In the genomic region with DNA sequence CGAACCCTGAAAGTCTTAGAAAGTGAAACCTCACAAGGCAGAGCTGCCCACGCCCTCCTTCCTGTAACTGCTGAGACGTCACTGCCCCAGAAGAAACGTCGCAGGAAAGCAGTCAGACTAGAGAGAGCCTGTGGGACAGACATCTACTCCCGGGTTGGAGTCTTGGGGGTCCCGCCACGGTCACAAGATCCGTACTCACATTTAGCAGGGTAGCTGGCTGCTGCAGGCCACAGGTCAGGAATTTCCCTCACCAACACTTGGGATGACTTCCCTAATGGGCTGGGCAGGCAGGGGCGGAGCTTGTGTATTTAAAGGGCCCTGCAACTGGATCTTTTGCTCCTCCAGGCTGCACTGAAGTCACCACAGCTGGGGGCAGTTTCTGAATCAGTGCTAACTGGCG, we compare ENCODE assay signal across 8 mouse cellular contexts. TPM values are rescaled to one million over a fixed set of nuclear protein-coding genes. Genes with fewer than 3 reads are reported as not detected.
DNase-seq lines count a peak whose midpoint lies in the region; ATAC-seq and TF ChIP-seq lines count a peak whose summit lies in the region.

A gene (minus strand): TSS at position 302 of the 400 bp plus-strand sequence.

- peak within 1 kb of the TSS; percentile 77 for H3K4me2 ChIP-seq in CH12.LX (ENCODE audit: insufficient read depth, low read depth, poor library complexity, severe bottlenecking)
- H3K4me2 ChIP-seq in embryonic facial prominence, embryonic 14.5 days (ENCODE audit: low read depth, low read length), result peak within 1 kb of the TSS; percentile 83
- peak within 1 kb of the TSS; percentile 86 for H3K4me2 ChIP-seq in heart, embryonic 11.5 days
- peak within 1 kb of the TSS; percentile 75 for H3K4me2 ChIP-seq in kidney, embryonic 14.5 days (replicated peaks; ENCODE audit: low read depth, low read length)

- WGBS in embryonic facial prominence, embryonic 14.5 days, result 49% methylated on average over 11 of the region's 11 CpGs
- WGBS in heart, embryonic 11.5 days (ENCODE audit: insufficient replicate concordance), result 31% methylated on average over 11 of the region's 11 CpGs
- 29% methylated on average over 11 of the region's 11 CpGs for WGBS in kidney, embryonic 14.5 days

- peak within 1 kb of the TSS; percentile 67 for H3K27ac ChIP-seq in CH12.LX (ENCODE audit: insufficient read depth, low read depth)
- H3K27ac ChIP-seq in embryonic facial prominence, embryonic 14.5 days (replicated peaks; ENCODE audit: low read depth, low read length), result no peak within 1 kb of the TSS; the same call in 1 of the 2 replicates
- H3K27ac ChIP-seq in heart, embryonic 11.5 days (ENCODE audit: low read depth, low read length), result peak within 1 kb of the TSS; percentile 5; the same call in 1 of the 2 replicates
- H3K27ac ChIP-seq in kidney, embryonic 14.5 days (ENCODE audit: low read depth, low read length), result no peak within 1 kb of the TSS; the same call in 1 of the 2 replicates

- TF ChIP-seq RAD21 in CH12.LX (IDR thresholded peaks at IDR 0.05; ENCODE audit: low read depth, low read length), result no peak

- H3K4me1 ChIP-seq in CH12.LX (ENCODE audit: control insufficient read depth in 1 of 2, insufficient read depth in 2 of 2), result peaks cover 22 to 72% of the 10 kb centered on the region in 2 experiments
- H3K4me1 ChIP-seq in embryonic facial prominence, embryonic 14.5 days (ENCODE audit: control insufficient read depth, insufficient read depth, low read length), result peaks cover 21% of the 10 kb centered on the region
- peaks cover 21% of the 10 kb centered on the region for H3K4me1 ChIP-seq in heart, embryonic 11.5 days (ENCODE audit: control insufficient read depth, insufficient read depth, low read length)
- H3K4me1 ChIP-seq in kidney, embryonic 14.5 days (ENCODE audit: control insufficient read depth, insufficient read depth, low read length), result peaks cover 40% of the 10 kb centered on the region

- dilution Hi-C loops in CH12.LX (cut with MboI; ENCODE audit: extremely low pct_ligation_motif_present, extremely low pct_unique_long_range_greater_than_20kb, low sequenced_read_pairs), result no loop called here

- in situ Hi-C loops in CH12.LX (cut with MboI; ENCODE audit: low pct_ligation_motif_present, low pct_unique_long_range_greater_than_20kb, low sequenced_read_pairs), result loop anchor here (10.0 kb wide), 1 partner anchor 310 kb away; a partner anchor contains a TSS

- H3K36me3 ChIP-seq in CH12.LX (replicated peaks in 1 of 2; ENCODE audit: control insufficient read depth in 1 of 2, insufficient read depth in 1 of 2, low read length in 1 of 2), result peaks cover 6 to 47% of the 10 kb centered on the region in 2 experiments
- H3K36me3 ChIP-seq in embryonic facial prominence, embryonic 14.5 days (ENCODE audit: control insufficient read depth, insufficient read depth, low read length), result peaks cover 40% of the 10 kb centered on the region
- peaks cover 6% of the 10 kb centered on the region for H3K36me3 ChIP-seq in heart, embryonic 11.5 days (ENCODE audit: control insufficient read depth, insufficient read depth, low read length)
- peaks cover 17% of the 10 kb centered on the region for H3K36me3 ChIP-seq in kidney, embryonic 14.5 days (ENCODE audit: control insufficient read depth, insufficient read depth, low read length)

- no peaks in the 10 kb centered on the region for H3K27me3 ChIP-seq in CH12.LX (replicated peaks)
- H3K27me3 ChIP-seq in embryonic facial prominence, embryonic 14.5 days (replicated peaks; ENCODE audit: control insufficient read depth, insufficient read depth, low read length), result no peaks in the 10 kb centered on the region
- H3K27me3 ChIP-seq in heart, embryonic 11.5 days (ENCODE audit: control insufficient read depth, insufficient read depth, low read length), result no peaks in the 10 kb centered on the region
- no peaks in the 10 kb centered on the region for H3K27me3 ChIP-seq in kidney, embryonic 14.5 days (ENCODE audit: control insufficient read depth, insufficient read depth, low read length)

- peak within 1 kb of the TSS; percentile 73 to 87 (median 75) for H3K4me3 ChIP-seq in CH12.LX (replicated peaks in 1 of 3; ENCODE audit: low read depth in 2 of 3, low read length in 2 of 3, poor library complexity in 1 of 3)
- peak within 1 kb of the TSS; percentile 73 for H3K4me3 ChIP-seq in embryonic facial prominence, embryonic 14.5 days (ENCODE audit: low read depth, low read length)
- H3K4me3 ChIP-seq in heart, embryonic 11.5 days (ENCODE audit: low read depth, low read length), result peak within 1 kb of the TSS; percentile 66
- H3K4me3 ChIP-seq in kidney, embryonic 14.5 days (ENCODE audit: low read length), result peak within 1 kb of the TSS; percentile 40

- no peak for ATAC-seq in embryonic facial prominence, embryonic 14.5 days (ENCODE audit: low read depth)
- ATAC-seq in heart, embryonic 11.5 days (replicated peaks; ENCODE audit: insufficient number of reproducible peaks, low FRiP score, low TSS enrichment), result no peak
- no peak for ATAC-seq in kidney, embryonic 14.5 days (ENCODE audit: low FRiP score, low TSS enrichment)

- no peaks in the 10 kb centered on the region for H3K9me3 ChIP-seq in CH12.LX (replicated peaks; ENCODE audit: low read length)
- H3K9me3 ChIP-seq in embryonic facial prominence, embryonic 14.5 days (ENCODE audit: control insufficient read depth, low read length), result no peaks in the 10 kb centered on the region
- H3K9me3 ChIP-seq in heart, embryonic 11.5 days (replicated peaks; ENCODE audit: control insufficient read depth, low read length), result no peaks in the 10 kb centered on the region
- H3K9me3 ChIP-seq in kidney, embryonic 14.5 days (ENCODE audit: control insufficient read depth, low read length), result no peaks in the 10 kb centered on the region

- TF ChIP-seq EP300 in CH12.LX (IDR thresholded peaks at IDR 0.05; ENCODE audit: low read length), result no peak

- TF ChIP-seq POLR2A in CH12.LX (IDR thresholded peaks at IDR 0.05; ENCODE audit: low read depth, low read length), result peak; percentile 61

- peaks cover 14% of the 10 kb centered on the region for H3K79me2 ChIP-seq in CH12.LX (replicated peaks; ENCODE audit: control insufficient read depth, extremely low read depth, insufficient read depth, poor library complexity, severe bottlenecking)

- no peak for TF ChIP-seq CTCF in CH12.LX (conservative IDR thresholded peaks at IDR 0.05 in 1 of 2, IDR thresholded peaks at IDR 0.05 in 1 of 2; ENCODE audit: low read depth in 2 of 2, low read length in 2 of 2)

- DNase-seq in CH12.LX (ENCODE audit: extremely low read depth), result peak; percentile 75
- DNase-seq in adrenal gland, adult 8-10 months, result peak; percentile 75
- peak; percentile 38 for DNase-seq in embryonic facial prominence, embryonic 14.5 days (ENCODE audit: low spot score)
- DNase-seq in lung, postnatal 14 days, result peak; percentile 72
- peak; percentile 54 to 73 for DNase-seq in spleen, adult 18-20 months
- DNase-seq in layer of hippocampus, postnatal 14 days (ENCODE audit: low spot score in 2 of 2), result no peak

- peak within 1 kb of the TSS; percentile 87 for H3K9ac ChIP-seq in CH12.LX (ENCODE audit: insufficient read depth, low read depth)
- H3K9ac ChIP-seq in embryonic facial prominence, embryonic 14.5 days (ENCODE audit: low read depth, low read length), result peak within 1 kb of the TSS; percentile 80; the same call in 1 of the 2 replicates
- H3K9ac ChIP-seq in heart, embryonic 11.5 days (ENCODE audit: low read depth, low read length), result peak within 1 kb of the TSS; percentile 94
- H3K9ac ChIP-seq in kidney, embryonic 14.5 days (ENCODE audit: low read depth, low read length), result peak within 1 kb of the TSS; percentile 51

TF ChIP-seq in CH12.LX, 34 proteins besides CTCF, POLR2A, EP300 and RAD21 (continues in another document):
- no peak for TF ChIP-seq UBTF (IDR thresholded peaks at IDR 0.05; ENCODE audit: low read depth, low read length)
- 0 out of 2 replicates have a peak, but pooled peaks have one; percentile 35 for TF ChIP-seq TCF12 (IDR thresholded peaks at IDR 0.05; ENCODE audit: low read depth, low read length)
- no peak for TF ChIP-seq ZC3H11A (IDR thresholded peaks at IDR 0.05; ENCODE audit: low read depth, low read length)
- TF ChIP-seq SMC3 (IDR thresholded peaks at IDR 0.05; ENCODE audit: low read depth, low read length), result no peak
- peak; percentile 94 for TF ChIP-seq SIN3A (IDR thresholded peaks at IDR 0.05; ENCODE audit: low read length)
- no peak for TF ChIP-seq MAFK (IDR thresholded peaks at IDR 0.05; ENCODE audit: insufficient replicate concordance, low read length)
- TF ChIP-seq KAT2A (IDR thresholded peaks at IDR 0.05; ENCODE audit: insufficient replicate concordance, low read length), result no peak
- TF ChIP-seq MXI1 (IDR thresholded peaks at IDR 0.05; ENCODE audit: low read depth, low read length), result 0 out of 2 replicates have a peak, but pooled peaks have one; percentile 33
- peak; percentile 40; the same call in 1 of the 2 replicates for TF ChIP-seq ETS1 (conservative IDR thresholded peaks at IDR 0.05; ENCODE audit: low read depth, low read length)
- no peak for TF ChIP-seq NELFE (IDR thresholded peaks at IDR 0.05; ENCODE audit: low read depth, low read length)
- peak; percentile 74 for TF ChIP-seq ELF1 (IDR thresholded peaks at IDR 0.05; ENCODE audit: low read depth, low read length)
- no peak for TF ChIP-seq BHLHE40 (IDR thresholded peaks at IDR 0.05; ENCODE audit: low read depth, low read length)
- no peak for TF ChIP-seq TBP (conservative IDR thresholded peaks at IDR 0.05; ENCODE audit: low read depth, low read length)
- TF ChIP-seq MEF2A (IDR thresholded peaks at IDR 0.05; ENCODE audit: borderline replicate concordance, low read depth, low read length), result no peak
- TF ChIP-seq ZNF384 (IDR thresholded peaks at IDR 0.05; ENCODE audit: low read depth, low read length), result no peak
- no peak for TF ChIP-seq POLR2AphosphoS2 (IDR thresholded peaks at IDR 0.05; ENCODE audit: low read depth, low read length)
- no peak for TF ChIP-seq JUND (conservative IDR thresholded peaks at IDR 0.05; ENCODE audit: low read depth, low read length)
- TF ChIP-seq ZMIZ1 (IDR thresholded peaks at IDR 0.05; ENCODE audit: low read depth, low read length), result no peak
- TF ChIP-seq MAX (IDR thresholded peaks at IDR 0.05; ENCODE audit: low read length), result no peak
- TF ChIP-seq CHD2 (IDR thresholded peaks at IDR 0.05; ENCODE audit: low read length), result no peak
- TF ChIP-seq MYC (IDR thresholded peaks at IDR 0.05; ENCODE audit: low read depth, low read length), result no peak
- no peak for TF ChIP-seq NRF1 (IDR thresholded peaks at IDR 0.05; ENCODE audit: low read depth, low read length)

RNA-seq across cellular contexts. Expression of the gene that starts here (rescaled TPM):
- total RNA-seq in CH12.LX (2012; rRNA removed), result 42.1 and 52.1 TPM in 2 replicates
- 33.3 and 35.5 TPM in 2 replicates for total RNA-seq in CH12.LX (2014; rRNA removed)
- 53.7 and 63.5 TPM in 2 replicates for polyA plus RNA-seq in CH12.LX (2012; ENCODE audit: insufficient read length, low read depth)
- 100 to 1,000 TPM; 117 to 186 (median 125) TPM for total RNA-seq in adrenal gland, adult 8-10 months (2022)
- 9.5 and 9.9 TPM in 2 replicates for polyA plus RNA-seq in embryonic facial prominence, embryonic 14.5 days (2014; fragmentation: Nextera tagmentation; extraction: Ambion mirVana)
- polyA plus RNA-seq in heart, embryonic 11.5 days (2014; fragmentation: Nextera tagmentation; extraction: Ambion mirVana), result 8.2 and 8.5 TPM in 2 replicates
- 7.7 and 9.7 TPM in 2 replicates for polyA plus RNA-seq in kidney, embryonic 14.5 days (2014; fragmentation: Nextera tagmentation; extraction: Ambion mirVana)
- 1 to 10 TPM; 5.8 to 6.3 TPM for total RNA-seq in layer of hippocampus, postnatal 14 days (2021)

Comparison
In these comparisons a context has a peak if more than half of its experiments do, and no peak if none do; other contexts are left out.
1. RNA of the gene that starts here (total RNA-seq): 117 to 186 TPM in adrenal gland, adult 8-10 months and 33.3 to 52.1 TPM in CH12.LX; 5.8 to 6.3 TPM in layer of hippocampus, postnatal 14 days; every median in the first group is over 4 times any median in the second.
2. DNase-seq: peak in CH12.LX (single experiment), adrenal gland, adult 8-10 months (single experiment), embryonic facial prominence, embryonic 14.5 days (single experiment), lung, postnatal 14 days (single experiment) and spleen, adult 18-20 months (2 of 2); none in layer of hippocampus, postnatal 14 days (0 of 2).
3. H3K27ac ChIP-seq: peak in CH12.LX (single experiment) and heart, embryonic 11.5 days (single experiment); none in embryonic facial prominence, embryonic 14.5 days (single experiment) and kidney, embryonic 14.5 days (single experiment).
4. Peak in every context shown above with its lines, with median percentiles within 50 percentile points of each other: H3K4me2 ChIP-seq, H3K4me3 ChIP-seq and H3K9ac ChIP-seq.